Mouse (Mus musculus) kidney, embryonic 14.5 days (tissue): ENCODE measurements at regions not wholly inside any gene's neighbourhood (a gene's known extent, or its start where the extent isn't known, plus 50 kb on each side); places are given as distances from the start of the nearest gene placed in this dataset.

Source experiments
- ATAC-seq: fragments of 200-750 bp; cut with Nextera tagmentation; 2 replicates; pipeline ENCODE4 v1.8.0; 2017; ENCODE audit warnings: moderate number of reproducible peaks, mild to moderate bottlenecking, moderate TSS enrichment, moderate library complexity; ENCODE audit not compliant: low FRiP score, low TSS enrichment
- H3K27ac ChIP-seq: fragments of 300-500 bp; sonication (generic); 2 replicates; pipeline ENCODE4 v1.5.1; 2014; ENCODE audit warnings: low read depth, mild to moderate bottlenecking, low read length, moderate library complexity, mixed read lengths
- H3K27me3 ChIP-seq: fragments of 300-500 bp; sonication (generic); 2 replicates; pipeline ENCODE4 v1.6.1; 2014; ENCODE audit warnings: mild to moderate bottlenecking, low read length; ENCODE audit not compliant: control insufficient read depth, insufficient read depth
- H3K36me3 ChIP-seq: fragments of 300-500 bp; sonication (generic); 2 replicates; pipeline ENCODE4 v1.6.1; 2014; ENCODE audit warnings: low read length, mixed read lengths; ENCODE audit not compliant: control insufficient read depth, insufficient read depth
- H3K4me1 ChIP-seq: fragments of 300-500 bp; sonication (generic); 2 replicates; pipeline ENCODE4 v1.6.1; 2014; ENCODE audit warnings: low read length, mixed read lengths; ENCODE audit not compliant: control insufficient read depth, insufficient read depth
- H3K4me2 ChIP-seq: fragments of 300-500 bp; sonication (generic); replicated peaks from 2 replicates; pipeline ENCODE4 v1.6.1; 2014; ENCODE audit warnings: low read depth, mild to moderate bottlenecking, low read length
- H3K4me3 ChIP-seq: fragments of 300-500 bp; sonication (generic); 2 replicates; pipeline ENCODE4 v1.5.1; 2014; ENCODE audit warnings: mild to moderate bottlenecking, low read length
- H3K9ac ChIP-seq: fragments of 300-500 bp; sonication (generic); 2 replicates; pipeline ENCODE4 v1.6.1; 2014; ENCODE audit warnings: low read depth, mild to moderate bottlenecking, low read length, moderate library complexity
- H3K9me3 ChIP-seq: fragments of 300-500 bp; sonication (generic); 2 replicates; pipeline ENCODE4 v1.6.1; 2016; ENCODE audit warnings: low read length; ENCODE audit not compliant: control insufficient read depth
- WGBS: fragments of 180-500 bp; shearing (Covaris S2); extraction: QIAGEN DNeasy Blood & Tissue Kit; methylation state at CpG from one replicate; pipeline ENCODE4 v1.1.7; 2014; 5-methylcytosine and 5-hydroxymethylcytosine counted together

DNA sequence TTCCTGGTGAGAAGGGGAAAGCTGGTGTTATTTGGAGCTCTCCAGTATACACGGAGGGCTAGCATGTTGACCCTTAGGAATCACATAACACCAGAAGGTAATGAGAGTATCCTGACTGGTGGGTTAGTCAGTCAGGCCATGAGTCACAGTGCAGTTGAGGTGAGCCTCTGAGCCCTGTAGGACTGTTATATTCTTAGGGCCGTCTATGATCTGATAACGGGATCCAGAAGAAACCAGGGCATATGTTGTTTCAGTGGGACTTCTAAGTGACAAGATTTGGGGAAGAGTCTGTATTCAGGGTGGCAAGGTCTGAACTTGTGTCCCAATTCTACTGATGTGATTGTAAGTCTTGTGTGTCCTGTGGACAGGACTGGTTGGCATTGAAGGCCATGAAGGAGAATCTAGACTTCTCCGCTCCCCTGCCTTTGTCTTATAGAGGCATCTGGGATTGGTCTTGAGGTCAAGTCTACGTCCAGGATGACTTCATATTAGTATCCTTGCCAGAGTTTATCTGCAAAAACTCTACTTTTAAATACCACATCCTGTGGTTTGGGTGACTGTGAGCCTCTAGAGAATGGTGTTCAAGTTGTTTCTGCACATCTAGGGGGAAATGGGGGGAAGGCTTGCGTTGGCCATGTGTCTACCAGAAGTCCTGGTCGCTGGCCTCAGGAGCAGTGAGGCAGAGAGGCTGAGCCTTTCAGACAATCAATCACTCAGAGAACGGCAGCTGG is 71.2 kb downstream of the Itgb2l start:
- 61% methylated on average over 8 of the region's 8 CpGs for WGBS
- H3K27ac ChIP-seq = peak overlapping the region; percentile 62; the same call in 1 of the 2 replicates
- no peak for ATAC-seq

DNA sequence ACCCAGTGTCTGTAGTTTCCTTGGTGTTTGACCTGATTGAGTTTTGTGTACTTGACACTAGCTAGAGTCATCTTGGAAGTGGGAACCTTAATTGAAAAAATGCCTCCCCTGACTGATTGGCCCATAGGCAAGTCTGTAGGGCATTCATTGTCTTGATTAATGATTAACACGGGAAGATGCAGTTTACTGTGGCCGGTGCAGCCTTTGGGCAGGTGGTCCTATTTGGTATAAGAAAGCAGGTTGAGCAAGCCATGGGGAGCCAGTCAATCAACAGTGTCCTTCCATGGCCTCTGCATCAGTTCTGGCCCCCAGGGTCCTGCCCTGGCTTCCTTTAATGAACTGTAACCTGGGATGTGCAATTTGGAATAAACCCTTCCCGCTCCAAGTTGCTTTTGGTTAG is 72.3 kb downstream of the Itgb2l start:
- Histone ChIP-seq H3K36me3 (no peaks in the 10 kb centered on the region), H3K9ac (no peak overlapping the region), H3K4me2 (no peak overlapping the region), H3K4me3 (no peak overlapping the region), H3K27me3 (no peaks in the 10 kb centered on the region), H3K9me3 (no peaks in the 10 kb centered on the region), H3K27ac (peak overlapping the region; percentile 62; the same call in 1 of the 2 replicates), H3K4me1 (peaks cover 19% of the 10 kb centered on the region; the same call in 1 of the 2 replicates)
- ATAC-seq = peak; percentile 79; the same call in 1 of the 2 replicates
- 53% methylated on average over 3 of the region's 3 CpGs for WGBS

More for the DNA sequence above, 71.2 kb downstream of the Itgb2l start:
- Histone ChIP-seq H3K27me3 (no peaks in the 10 kb centered on the region), H3K4me1 (peaks cover 22% of the 10 kb centered on the region; the same call in 1 of the 2 replicates), H3K9ac (no peak overlapping the region), H3K4me3 (no peak overlapping the region), H3K36me3 (no peaks in the 10 kb centered on the region), H3K9me3 (no peaks in the 10 kb centered on the region), H3K4me2 (no peak overlapping the region)

DNA sequence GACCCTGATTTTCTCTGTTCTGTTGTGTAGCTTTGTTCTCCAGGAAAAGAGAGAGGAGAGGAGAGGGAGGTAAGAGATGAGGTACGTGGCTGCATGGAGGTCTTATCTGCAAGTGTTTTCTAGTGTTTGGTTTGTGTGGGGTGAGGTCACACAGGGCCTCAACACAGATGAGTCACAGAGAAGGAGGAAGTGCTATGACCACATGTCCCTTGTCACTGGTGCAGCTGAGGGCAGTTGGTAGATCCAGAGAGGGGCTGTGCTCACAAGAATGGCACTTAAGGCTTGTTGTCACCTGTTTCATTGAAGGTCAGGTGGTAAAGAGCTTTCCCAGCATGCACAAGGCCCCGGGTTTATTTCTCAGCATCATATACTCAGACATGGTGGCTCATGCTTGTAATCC is 73.2 kb downstream of the Itgb2l start:
- H3K9ac ChIP-seq = no peak overlapping the region
- H3K9me3 ChIP-seq = no peaks in the 10 kb centered on the region
- 69% methylated on average over 2 of the region's 2 CpGs for WGBS
- no peak overlapping the region for H3K27ac ChIP-seq
- peaks cover 19% of the 10 kb centered on the region; the same call in 1 of the 2 replicates for H3K4me1 ChIP-seq
- no peak for ATAC-seq
- no peak overlapping the region for H3K4me3 ChIP-seq
- H3K27me3 ChIP-seq = no peaks in the 10 kb centered on the region
- H3K4me2 ChIP-seq = no peak overlapping the region
- no peaks in the 10 kb centered on the region for H3K36me3 ChIP-seq
